Mouse (Mus musculus) regulatory T cell (primary cell): ENCODE measurements around the gene Foxo6.

ENCODE experiments used
- in situ Hi-C: fragments of 300-600 bp; cut with MboI, MseI; formaldehyde crosslinking; loops from one replicate; pipeline ENCODE4 v1.15.1; 2025; ENCODE audit warnings: high pct_unique_total_duplicates

Foxo6 gene

GRCm38 (mm10) chr4:120285223-120285622 lies 1.9 kb downstream of the Foxo6 start:
- in situ Hi-C loops: no loop called here

GRCm38 (mm10) chr4:120284187-120284586 lies 3.0 kb downstream of the Foxo6 start:
- in situ Hi-C loops: no loop called here

DNA sequence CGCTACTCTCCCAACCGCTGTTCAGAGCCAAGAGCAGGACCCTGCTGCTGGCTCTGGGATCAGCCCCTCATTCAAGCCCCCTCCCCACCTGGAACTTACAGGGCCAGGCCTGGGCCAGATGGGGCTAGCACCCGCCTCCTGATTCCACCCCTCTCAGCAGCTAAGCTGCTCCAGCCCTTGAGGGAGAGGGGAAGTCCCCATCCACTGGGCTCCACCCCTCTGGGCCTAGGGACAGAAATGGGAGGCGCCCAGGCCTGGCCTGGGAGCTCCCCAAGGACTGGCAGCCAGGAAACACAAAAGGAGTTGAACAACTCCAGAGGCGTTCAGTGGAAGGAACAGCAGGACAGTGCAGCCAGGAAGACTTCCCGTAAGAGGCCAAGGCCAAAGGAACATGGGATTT lies 4.0 kb downstream of the Foxo6 start:
- in situ Hi-C loops: no loop called here

DNA sequence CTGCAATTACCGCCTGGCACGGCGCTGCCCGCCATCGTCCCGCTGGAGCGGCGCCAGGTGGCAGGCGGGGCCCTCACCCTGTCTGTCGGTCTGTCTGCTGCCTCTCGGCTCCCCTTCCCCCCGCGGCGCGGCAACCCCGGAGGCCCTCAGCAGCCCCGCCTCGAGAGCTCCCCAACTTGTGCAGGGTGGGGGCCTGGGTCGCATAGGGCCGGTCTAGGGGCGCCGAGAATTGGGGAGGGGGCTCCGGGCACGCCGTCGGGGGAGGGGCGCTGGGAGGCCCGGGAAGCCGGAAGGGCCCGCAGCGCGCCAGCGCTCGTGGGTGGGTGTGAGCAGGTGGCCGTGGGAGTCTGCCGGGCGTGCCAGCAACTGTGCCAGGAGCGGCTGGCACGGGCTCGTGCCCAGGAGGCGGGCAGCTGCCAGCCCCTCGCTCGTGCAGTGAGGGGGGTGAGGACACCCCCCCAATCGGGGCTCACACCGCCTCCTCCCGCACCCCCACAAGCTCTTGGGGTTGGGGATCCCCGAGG lies 4.5 kb downstream of the Foxo6 start:
- in situ Hi-C loops: no loop called here

GRCm38 (mm10) chr4:120281011-120281410 lies 6.1 kb downstream of the Foxo6 start:
- in situ Hi-C loops: no loop called here

GRCm38 (mm10) chr4:120280432-120280831 lies 6.7 kb downstream of the Foxo6 start:
- in situ Hi-C loops: no loop called here

GRCm38 (mm10) chr4:120277255-120277928 lies 9.8 kb downstream of the Foxo6 start:
- in situ Hi-C loops: no loop called here

- in situ Hi-C loops: no loop called here
Observed at GRCm38 (mm10) chr4:120275487-120275886, 11.7 kb downstream of the Foxo6 start.

DNA sequence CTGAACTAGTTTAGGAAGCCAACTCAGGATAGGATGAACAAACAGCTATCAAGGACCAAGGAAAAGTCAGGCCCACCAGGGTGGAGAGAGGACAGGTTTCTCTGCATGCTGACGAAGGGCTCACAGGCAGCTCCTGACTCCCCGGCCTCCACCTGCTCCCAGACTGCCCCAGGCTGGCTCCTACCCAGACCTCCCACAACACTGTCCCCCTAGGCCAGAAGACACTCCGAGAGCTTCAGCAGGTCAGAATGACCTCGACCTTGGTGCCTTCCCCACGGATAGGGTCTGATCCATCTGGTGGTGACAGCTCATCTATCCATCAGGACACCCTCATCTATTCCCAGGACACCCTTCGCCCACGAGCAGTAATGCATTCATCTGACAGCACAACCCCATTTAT lies 13.6 kb downstream of the Foxo6 start:
- in situ Hi-C loops: no loop called here

- in situ Hi-C loops: no loop called here
Observed at GRCm38 (mm10) chr4:120271886-120272580, 15.1 kb downstream of the Foxo6 start.

DNA sequence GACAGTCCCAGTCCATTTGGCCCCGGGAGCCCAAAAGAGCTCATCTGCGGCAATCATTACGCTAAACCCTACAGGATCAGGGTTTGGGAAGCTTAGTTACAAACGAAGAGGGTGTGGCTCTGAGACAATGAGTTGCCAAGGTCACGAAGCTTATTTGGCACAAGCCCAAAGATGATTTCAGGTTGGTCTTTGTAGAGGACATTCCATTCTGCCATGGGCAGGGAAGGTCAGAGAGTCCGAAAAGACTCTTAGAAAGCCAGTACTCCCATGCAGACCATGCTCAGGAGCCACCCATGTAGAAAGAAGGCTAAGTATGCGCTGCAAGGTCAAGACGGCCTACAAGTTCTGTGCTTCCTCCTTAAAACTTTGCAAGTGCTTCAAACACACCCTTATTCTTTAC lies 15.9 kb downstream of the Foxo6 start:
- in situ Hi-C loops: no loop called here

GRCm38 (mm10) chr4:120270937-120271199 lies 16.3 kb downstream of the Foxo6 start:
- in situ Hi-C loops: no loop called here

DNA sequence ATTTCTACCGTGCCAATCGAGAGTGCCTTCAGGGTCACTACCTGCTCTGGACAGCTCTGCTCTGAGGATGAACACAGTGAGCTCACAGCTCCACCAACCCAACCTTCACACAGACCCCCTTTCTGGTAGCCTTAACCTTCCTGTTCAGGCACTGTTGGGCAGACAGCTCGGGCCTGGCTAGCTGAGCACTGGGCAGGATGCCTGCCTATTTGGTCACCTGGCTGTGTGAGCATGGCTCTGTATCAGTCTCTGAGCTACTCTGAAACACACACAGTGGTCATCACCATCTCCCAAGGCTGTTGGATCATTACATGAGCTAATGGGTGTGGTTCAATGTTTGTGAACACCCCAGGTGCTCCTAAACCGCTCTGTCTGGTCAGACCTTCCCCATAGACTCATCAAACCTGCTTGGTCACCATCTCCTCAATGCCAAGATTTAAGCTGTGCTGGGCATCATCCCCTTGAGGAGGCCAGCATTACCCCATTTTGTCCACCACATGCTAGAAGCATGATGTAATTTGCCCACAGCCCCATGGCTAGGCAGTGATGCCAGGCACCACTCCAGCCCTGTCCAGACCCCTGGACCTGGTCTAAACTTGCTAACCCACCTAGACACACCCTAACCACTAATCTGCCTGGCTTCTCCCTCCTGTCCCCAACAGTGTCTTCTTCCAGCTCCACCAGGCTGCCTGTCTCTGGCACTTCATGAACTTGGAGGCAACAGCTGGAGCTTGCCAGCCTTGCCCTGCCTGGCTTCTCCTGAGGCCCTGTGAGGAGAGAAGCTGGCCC lies 16.8 kb downstream of the Foxo6 start:
- in situ Hi-C loops: no loop called here

DNA sequence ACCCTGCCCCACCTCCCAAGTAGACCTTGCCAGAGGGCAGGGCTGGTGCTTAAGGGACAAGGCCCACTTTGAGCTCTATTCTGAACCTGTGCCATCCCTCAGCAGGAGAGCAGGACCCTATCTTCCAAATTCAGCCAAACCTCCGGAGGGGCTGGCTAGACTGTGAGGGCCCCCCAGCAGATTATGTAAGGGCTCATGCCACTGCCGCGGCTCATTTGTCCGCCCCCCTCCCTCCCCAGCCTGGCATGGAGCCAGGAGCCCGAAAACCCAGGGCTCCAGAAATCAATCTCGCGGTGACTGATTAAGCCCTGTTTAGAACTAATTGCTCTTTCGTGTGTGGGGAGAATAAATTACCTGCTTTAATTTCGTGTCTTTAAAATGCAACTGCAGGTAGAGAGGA lies 17.7 kb downstream of the Foxo6 start:
- in situ Hi-C loops: no loop called here

GRCm38 (mm10) chr4:120268214-120269061 lies 18.7 kb downstream of the Foxo6 start:
- in situ Hi-C loops: no loop called here

DNA sequence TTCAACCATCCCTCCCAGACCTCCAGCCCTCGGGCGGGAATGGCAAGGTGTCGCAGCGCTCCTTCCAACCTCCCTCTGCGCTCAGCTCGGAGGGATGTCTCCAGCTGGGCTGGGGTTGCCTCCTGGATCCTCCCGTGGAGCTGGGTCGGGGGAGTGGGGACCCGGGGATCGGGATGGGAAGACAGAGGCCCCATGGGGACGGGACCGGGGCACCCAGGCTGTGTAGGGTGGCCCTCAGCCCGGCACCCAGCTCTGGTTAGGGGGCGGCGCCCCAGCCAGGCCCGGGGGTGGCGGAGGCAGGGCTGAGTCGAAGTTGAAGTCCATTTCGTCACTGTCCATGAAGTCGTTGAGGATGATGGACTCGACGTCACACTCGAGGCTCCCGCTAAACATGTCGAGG lies 19.5 kb downstream of the Foxo6 start:
- in situ Hi-C loops: no loop called here

DNA sequence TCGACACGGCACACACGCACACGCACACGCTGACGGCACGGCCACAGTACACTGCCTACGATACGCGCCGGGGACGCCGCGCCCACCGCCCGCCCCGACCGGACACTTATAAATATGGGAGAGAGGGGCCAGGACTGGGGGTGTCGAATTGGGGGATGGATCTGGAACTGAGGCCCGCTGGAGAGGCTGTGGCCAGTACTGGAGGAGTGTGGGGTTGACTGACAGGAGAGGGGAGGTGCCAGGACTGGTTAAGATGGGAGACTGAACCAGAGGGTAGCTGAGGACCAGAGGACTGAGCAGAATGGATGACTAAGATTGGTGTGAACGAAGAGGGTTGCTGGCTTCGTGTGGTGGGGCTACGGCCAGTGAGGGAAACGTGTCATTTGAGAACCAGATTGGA lies 20.0 kb downstream of the Foxo6 start:
- in situ Hi-C loops: no loop called here

GRCm38 (mm10) chr4:120264105-120264504 lies 23.0 kb downstream of the Foxo6 start:
- in situ Hi-C loops: no loop called here

DNA sequence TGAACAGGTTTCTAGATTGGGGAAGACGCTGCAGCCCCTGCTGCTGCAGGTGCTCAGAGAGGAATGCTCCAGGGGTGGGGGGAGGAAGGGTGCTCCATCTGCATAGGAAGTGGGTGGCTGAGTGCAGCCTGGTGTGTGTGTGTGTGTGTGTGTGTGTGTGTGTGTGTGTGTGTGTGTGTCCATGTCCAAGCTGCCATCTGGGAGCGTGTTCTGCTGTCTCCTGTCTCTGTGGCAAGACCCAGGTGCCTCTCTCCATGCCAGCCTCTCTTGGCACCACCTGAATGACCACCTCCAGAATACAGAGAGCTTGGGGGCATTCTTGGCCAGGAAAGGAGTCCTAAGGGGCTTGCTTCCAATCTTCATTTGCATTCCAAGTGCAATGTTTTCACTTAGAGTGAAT lies 24.4 kb downstream of the Foxo6 start:
- in situ Hi-C loops: no loop called here

DNA sequence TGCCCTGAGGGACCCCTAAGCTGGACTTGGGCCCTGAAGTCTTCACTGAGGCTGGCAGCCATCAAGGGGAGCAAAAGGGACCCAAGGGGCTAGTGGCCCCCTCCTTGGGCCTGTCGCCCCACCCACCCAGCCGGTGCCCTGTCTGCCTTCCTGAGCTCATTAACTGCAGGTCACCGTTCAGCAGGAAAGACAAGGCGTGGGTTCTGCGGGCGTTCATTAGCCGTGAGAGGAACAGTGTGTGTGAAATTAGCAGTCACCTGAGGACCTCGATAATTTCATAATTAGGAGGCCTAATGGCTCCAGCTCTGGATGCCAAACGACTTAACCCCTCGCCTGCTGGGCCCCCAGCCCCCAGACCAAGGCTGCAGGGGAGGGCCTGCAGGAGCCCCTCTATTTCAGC lies 24.9 kb downstream of the Foxo6 start:
- in situ Hi-C loops: no loop called here

DNA sequence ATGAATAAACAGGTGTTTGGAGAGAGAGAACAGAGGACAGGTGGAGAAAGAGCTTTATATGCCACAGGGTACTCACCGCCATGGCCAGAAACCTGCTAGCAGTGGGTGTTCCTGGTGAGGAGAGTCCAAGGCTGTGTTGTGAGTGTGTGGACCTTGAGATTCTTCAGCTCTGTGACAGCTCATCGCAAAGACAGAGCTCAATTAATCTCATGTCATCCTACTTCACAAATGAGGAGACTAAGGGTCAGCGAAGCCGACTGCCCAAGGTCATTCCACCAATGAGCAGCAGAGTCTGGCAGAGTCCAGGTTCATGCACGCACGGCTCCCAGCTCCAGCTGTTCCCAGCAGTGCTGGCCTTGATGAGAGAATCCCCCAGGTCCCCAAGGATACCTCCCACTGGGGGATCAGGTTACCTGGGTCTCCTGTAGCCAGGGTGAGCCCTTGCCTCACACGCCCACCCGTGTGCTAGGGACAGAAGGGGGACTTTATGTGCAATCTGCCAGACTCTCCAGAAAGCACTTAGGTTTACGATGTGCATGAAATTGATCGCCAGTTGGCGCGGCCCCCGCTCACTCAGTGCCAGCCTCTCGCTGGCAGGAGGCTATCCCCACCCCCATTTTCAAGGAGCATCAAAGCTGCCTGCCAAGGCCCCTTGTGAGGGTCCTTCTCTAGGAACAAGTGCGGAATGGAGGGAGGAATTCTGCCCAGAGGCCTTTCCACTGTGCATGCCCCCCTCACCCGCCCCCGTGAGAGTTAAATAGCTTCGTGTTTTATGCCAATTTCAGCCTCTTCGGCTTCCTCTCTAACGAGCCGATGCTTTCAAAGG lies 27.6 kb downstream of the Foxo6 start:
- in situ Hi-C loops: no loop called here
